Mouse (Mus musculus) liver, adult 2 months (tissue): ENCODE results near the gene Slc24a1.

Source experiments
- CTCF ChIP-seq: fragments of 200-500 bp; IDR thresholded peaks from 2 replicates; pipeline ENCODE4 v1.5.1; 2011; ENCODE audit warnings: low read depth, low read length, control low read depth
- POLR2A ChIP-seq: fragments of 200-500 bp; IDR thresholded peaks from 2 replicates; pipeline ENCODE4 v1.6.1; 2011; ENCODE audit warnings: low read length, control low read depth; ENCODE audit not compliant: insufficient read depth; ENCODE audit errors: extremely low read depth

GRCm38 (mm10) chr9:64953190-64953589, 1.8 kb upstream of the Slc24a1 start:
- no peak for TF ChIP-seq CTCF
- no peak for TF ChIP-seq POLR2A
